Mouse (Mus musculus): Measurements from ENCODE around the gene Sec24c.
"Not testable (repeated sequence)": the region's sequence is repeated elsewhere in the genome, so short reads cannot be mapped to it uniquely, and the experiment has no call there.

The Sec24c gene

DNA sequence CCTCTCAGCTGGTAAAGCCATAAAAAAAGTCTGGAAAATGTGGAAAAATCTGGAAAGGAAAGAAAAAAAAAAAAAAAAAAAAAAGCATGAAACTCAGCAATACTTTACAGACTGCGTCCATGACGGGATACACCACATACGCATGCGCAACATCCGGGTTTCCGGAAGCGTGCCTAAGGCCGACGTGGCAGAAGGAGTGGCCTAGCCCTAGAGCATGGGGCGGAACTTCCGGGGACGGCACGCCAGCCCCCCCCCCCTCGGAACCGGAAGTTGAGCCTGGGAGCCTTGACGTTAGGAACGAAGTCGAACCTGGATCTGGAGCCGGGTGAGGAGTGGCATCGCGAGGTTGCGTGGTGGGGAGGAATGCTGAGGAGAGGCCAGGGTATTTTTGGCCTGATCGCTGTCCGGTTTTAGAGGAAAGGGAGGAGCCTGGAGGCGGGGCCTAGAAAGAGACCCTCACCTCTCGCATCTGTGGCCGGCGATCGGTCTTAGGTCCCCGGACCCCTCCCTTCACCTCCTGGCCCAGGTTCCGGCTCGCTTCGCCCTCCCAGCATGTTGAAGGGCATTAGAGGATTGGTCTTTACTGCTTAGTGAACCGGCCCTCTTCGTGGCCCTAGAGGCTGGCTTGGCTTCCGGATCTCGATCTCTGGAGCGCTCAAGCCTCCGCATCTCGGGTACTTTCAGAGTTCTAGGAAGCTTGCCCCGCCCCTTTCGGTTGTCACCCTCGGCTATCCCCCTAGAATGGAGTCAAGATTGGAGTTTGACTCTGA, at the start of gene Sec24c:
Sec24c (plus strand) TSS at position 245 of the 770 bp plus-strand sequence.
- DNase-seq: peak; percentile 97

DNA sequence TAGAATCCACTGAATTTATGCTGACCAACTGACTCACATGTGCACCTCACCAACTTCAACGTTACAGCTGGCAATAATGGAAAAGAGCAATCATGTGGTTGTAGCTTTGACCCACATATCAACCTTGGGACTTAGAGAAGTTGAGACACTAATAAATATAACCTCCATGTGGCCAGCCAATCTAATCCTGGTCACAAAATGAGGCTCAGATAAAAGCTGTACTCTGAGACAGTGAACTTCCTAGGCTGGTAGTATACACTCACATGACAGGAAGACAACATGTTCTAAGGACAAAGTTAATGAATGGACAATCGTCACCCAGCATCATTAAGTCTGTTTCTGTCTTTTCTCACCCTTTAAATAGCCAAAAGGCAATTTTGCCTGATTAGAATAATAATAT, 47.7 kb upstream of the Sec24c start:
- DNase-seq: no peak

DNA sequence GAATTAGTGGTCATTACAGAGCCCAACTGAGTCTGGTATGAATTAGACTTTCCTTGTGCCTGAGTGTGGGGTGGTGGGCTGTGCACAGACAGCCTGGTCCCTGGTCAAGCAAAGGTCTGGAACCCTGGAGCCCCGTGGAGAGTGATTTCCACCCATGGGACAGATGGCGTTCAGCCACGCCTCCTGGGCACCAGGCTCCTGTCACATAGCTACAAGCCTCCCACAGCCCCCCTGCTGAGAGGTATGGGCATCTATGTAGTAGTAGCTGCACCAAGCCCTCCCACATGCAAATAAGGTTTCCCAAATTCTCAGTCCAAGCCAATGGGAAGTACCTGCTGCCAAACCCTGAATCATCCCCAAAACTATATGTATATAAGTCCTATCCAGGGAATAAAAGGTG, 47.1 kb upstream of the Sec24c start:
- no peak for DNase-seq

DNA sequence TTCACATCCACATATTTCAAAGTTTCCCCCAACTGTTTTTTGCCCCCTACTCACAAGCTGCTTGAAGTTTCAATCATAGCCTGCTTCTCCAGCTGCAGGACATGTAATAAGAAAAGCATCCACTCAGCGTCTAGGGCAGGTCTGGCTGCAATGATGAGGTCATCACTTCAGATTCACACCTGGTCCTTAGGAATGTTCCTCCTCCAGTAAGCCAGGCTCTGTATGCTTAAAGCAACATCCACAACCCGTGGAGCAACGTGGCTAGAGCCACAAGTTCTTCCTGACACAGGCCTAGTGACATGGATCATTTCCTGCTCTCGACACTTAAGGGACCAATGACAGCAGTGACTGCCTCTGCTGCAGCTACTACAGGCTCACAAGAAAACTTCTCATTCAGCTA, 42.9 kb upstream of the Sec24c start:
- no peak for DNase-seq

DNA sequence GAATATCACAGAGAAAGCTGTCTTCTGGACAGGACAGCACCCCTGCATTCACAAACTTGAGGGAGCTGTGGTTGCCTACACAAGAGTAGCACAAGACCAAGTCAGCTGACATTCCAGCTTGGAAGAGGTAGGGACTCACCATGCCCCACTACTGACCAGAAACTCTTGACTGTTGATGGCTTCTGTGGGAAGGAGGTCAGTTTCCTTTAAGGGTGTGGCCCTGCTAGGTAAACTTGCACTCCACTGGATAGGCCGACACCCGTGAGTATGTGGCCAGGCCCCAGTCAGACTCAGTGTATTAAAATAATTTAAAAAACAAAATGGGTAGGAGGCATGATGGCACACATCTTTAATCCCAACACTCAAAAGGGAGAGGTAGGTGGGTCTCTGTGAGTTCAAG, 38.6 kb upstream of the Sec24c start:
- DNase-seq: no peak

DNA sequence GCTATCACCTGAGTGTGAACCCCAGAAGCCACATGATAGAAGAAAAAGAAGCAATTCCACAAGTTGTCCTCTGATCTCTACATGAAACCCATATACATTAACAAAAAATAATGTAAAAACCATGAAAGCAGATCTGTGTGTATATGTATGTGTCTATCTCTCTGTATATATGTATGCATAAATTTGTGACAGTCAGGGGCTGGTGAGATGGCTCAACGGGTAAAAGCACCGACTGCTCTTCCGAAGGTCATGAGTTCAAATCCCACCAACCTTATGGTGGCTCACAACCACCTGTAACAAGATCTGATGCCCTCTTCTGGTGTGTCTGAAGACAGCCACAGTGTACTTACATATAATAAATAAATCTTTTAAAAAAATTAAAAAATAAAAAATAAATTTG, 37.1 kb upstream of the Sec24c start:
- DNase-seq: not testable (repeated sequence)

DNA sequence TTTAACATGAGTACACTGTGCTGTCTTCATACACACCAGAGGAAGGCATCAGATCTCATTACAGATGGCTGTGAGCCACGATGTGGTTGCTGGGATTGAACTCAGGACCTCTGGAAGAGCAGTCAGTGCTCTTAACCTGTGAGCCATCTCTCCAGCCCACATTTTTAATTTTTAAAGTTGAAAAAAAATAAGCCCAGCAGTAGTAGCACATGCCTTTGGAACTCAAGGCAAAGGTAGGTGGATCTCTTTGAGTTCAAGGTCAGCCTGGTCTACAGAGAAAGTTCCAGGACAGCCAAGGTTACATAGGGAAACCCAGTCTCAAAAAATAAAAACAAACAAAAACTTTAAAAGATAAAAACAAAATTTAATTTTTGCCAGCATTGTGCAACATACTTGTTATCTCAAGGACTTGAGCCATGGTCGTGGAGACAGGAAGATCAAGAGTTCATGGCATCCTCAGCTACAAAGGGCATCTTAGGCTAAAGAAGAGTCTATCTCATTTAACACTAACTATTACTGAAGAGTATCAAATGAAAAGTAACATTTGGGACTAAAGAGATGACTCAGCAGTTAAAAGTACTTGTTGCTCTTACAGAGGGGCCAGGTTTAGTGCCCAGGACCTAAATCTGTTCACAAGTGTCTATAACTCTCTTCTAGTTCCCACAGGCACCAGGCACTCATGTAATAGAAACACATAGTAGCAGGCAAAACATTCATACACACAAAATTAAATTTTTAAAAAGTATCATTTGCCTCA, 36.1 kb upstream of the Sec24c start:
- DNase-seq: no peak

DNA sequence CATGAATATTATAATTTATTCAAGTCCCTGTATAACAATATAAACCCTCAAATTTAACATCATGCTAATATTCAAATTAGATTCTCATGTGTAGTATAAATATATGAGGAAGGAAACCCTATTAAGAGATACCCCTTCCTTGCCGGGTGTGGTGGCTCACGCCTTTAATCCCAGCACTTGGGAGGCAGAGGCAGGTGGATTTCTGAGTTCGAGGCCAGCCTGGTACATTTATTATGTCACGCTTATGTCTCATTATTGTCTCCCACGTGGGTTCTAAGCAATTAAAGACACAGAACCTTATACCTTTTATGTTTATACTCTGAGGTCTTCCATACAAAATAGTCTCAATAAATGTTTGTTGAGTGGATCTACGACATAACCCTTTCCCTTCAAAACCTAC, 35.4 kb upstream of the Sec24c start:
- DNase-seq: no peak

DNA sequence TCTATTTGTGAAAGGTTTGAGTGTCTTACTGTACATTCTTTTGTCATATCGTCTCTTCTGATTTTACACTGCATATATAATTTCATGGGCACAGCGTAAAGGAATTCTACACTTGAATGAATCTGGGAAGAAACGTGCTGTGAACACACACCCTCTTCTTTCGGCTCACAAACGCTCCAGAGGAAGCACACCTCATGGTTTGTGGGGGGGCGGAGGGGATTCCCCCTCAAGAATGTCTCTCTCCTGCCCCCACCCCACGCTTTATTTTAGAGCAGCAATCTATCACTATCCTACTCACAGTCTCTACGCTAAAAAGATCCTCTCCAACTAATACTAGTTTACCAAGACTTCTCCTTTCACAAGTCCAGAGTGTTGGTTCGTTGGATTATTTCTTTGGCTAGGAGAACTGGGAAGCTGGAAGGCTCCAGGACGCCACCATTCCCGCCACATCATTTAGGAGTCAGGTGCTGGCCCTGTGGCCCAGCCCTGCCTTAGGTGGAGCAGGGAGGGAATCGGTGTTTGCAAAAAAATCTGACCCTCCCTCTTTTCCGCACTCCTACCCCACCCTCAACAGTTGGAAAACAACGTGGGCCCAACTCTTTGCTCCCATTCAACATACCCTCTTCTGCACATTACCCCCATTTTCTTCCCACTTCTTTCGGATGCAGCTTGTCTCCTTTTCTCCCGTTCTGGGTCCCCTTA, 34.0 kb upstream of the Sec24c start:
- DNase-seq: peak; percentile 71

DNA sequence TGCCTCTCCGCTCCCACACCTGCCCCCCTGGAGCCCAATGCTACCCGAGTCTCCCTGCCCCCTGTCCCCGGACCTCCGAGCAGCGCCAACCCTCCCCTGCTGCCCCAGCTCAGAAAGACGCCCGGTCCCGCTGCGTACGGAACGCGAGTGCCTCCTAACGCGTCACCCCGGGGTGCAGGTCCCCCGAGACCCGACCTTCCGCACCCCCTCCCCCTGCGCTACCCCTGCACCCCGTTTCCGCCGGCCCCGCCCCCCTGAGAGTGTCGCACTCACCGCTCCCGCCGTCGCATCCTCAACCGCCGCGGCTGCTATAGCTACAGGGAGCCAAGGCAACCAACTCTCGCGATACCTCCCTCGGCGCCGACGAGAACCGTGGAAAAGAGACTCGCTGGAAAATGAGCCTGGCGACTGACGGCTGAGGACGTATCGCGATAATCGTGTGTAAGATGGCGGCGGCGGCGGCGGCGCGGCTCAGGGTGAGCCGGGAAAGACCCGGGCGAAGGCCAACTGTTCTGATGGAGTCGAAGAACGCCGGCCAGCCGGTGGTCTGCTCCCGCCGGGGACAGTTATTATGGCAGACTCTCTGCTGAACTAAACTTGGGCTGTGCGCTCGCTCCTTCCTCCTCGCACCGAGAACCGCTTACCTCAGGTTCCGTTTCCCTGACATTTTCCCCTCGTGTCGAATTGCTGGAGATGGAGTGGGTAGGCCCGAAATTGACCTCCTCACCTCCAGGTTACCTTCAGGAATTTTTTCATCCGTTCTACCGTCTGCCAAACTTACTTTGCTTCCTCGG, 33.3 kb upstream of the Sec24c start, which contains the start of gene Usp54:
Usp54 (minus strand) TSS at position 420 of the 794 bp plus-strand sequence.
- peak; percentile 99 for DNase-seq

DNA sequence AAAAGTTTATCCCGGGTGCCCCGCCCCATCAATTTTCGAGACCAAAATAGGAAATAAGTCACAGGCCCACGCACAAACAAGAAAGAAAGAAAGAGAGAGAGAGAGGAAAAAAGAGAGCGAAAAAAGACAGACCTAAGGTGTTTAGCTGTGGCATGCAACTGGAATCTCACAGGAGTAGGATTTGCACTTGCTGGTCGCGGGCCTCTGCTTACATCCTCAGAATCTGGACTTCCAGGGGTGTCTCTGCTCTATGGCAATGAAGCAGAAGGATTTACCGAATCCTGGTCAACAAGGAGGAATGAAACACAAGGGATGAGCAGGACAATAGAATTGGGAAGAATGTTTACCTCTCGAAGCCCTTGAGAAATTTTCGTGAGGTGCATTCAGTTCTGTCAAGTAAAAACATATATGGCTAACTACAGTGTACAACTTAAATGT, 32.7 kb upstream of the Sec24c start:
- DNase-seq: no peak

DNA sequence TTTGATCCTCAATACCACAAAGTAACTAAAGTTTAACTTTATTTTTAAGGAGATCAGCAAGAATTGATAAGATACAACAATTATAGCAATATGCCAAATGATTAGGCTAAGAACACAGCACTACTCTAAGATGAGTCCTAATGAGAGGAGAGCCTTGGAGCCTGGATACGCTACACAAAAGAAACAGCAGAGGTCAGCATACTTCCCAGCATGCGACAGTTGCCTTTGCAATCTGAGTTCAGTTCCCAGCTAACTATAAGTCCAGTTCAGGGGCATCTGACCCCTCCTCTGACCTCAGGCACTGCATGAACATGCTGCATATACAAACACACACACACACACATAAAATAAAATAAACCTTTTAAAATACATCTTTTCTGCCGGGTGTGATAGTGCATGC, 28.6 kb upstream of the Sec24c start:
- no peak for DNase-seq

DNA sequence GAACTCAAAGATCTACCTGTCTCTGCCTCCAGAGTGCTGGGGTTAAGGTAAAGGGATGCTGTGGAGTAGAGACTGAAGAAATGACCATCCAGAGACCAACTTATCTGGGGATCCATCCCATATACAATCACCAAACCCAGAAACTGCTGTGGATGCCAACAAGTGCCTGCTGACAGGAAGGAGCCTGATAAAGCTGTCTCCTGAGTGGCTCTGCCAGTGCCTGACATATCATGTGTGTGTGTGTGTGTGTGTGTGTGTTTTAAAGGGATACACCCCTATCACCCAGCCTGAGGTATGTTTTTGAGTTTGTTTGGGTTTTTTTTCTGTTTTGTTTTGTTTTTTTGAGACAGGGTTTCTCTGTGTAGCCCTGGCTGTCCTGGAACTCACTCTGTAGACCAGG, 27.7 kb upstream of the Sec24c start:
- DNase-seq: no peak

DNA sequence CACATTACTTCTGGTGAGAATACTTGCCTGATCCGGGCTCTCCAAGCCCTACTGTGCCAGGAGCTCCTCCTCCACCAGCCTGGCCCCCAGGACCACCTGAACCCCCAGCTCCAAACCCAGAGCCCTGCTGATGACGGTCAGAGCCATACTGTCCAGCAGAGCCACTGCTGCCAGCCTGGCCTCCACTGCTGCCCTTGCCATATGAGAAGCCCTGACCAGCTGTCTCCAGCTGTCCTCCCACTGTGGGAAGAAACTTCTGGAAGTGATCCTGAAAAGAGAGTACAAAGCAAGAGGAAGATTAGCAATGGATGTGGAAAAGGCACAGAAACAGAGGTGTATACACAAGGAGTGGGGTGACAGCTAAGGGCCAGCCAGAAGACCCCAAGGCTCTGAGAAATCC, 23.1 kb upstream of the Sec24c start:
- DNase-seq: no peak

DNA sequence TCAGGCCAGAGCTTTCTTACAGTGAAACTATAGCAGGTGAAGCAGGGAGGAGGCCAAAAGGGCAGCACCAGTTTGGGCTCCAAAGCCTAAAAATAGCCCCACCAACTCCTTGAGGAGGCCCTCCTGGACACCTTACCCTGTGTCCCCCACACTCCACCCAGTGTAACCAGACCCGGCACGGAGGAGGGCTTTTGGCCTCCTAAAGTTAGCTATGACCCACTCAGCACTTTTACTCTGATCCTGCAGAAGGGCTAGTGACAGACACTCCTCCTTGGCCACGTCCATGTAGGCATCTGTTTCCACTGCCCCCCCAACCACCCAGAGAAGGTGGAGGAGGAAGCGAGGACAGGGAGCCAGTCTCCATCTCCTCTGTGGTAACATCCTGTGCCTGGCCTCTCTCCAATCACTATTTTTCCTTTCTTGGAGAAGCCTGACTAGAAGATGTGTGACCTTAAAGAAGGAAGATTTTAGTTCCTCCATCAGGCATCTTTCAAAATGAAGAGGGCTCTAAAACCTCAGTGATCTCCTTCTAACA, 22.3 kb upstream of the Sec24c start:
- no peak for DNase-seq

DNA sequence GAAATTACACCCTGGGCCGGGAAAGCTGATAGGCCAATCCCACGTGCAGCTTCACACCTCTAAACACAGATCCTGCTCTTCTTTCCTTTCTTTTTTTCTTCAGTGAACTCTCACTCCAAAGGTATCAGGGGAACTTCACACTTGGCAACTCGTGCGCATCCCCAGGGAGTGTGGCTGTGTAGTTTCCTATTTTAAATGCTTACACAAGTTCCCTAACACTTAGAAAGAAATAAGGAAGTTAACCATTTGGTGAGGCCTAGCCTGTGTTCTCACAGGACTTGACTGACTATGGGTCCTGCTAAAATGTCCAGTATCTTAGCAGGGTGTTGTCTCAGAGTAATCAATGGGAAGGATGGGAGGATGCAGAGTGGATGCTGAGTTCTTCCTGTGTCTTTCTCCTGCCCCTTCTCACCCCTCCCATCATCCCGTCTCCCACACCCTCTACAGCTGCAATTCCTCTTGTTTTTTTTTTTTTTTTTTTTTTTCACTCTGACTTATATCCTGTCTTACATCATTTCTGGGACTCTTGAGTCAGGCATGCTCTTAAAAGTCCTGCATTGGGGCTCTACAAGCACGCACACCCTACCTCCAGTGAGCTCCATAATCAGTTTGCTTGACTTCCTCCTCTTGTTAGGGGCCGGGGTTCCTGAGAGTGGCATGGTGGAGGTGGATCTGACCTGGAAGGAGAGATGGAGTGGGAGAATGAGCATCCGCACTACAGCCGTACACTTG, 19.3 kb upstream of the Sec24c start:
- DNase-seq: no peak

DNA sequence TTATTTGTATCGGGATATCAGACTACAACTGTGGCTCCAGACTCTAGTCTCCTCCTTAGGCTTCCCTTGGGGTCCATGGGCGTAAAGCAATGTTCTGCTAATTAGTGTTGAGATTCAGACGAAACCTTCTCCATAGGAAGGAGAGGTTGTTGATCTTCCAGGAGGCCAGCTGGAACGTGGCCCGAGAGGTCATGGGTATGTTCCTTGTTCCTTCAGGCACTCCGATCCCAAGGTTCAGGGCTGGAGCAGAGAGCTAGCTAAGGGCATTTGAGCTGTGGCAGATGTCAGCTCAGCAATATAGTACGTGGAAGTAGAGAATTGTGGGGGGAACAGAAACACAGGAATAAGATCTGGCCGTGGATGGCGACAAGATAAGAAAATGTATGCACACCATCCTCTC, 18.4 kb upstream of the Sec24c start:
- DNase-seq: no peak

DNA sequence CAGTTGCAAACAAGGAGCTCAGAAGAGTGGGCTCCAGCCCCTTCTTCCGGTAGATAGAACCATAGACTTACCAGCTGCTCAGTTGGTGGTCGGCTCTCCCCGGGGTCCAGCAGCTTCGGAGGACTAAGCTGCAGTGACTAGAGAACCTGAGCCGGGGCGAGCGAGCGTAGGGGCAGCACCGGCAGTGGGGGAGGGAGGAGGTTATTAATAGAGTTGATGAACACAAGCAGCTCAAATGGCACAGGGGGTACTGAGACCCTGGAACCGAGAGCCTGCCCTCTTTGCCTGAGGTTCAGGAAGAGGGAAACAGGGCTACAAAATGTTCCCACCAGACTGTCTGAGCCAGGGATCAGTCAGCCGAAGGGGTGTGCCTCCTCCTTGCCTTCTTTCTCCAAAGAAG, 17.7 kb upstream of the Sec24c start, which contains the start of gene Myoz1:
Myoz1 (minus strand) TSS at position 180 of the 400 bp plus-strand sequence.
- no peak for DNase-seq

DNA sequence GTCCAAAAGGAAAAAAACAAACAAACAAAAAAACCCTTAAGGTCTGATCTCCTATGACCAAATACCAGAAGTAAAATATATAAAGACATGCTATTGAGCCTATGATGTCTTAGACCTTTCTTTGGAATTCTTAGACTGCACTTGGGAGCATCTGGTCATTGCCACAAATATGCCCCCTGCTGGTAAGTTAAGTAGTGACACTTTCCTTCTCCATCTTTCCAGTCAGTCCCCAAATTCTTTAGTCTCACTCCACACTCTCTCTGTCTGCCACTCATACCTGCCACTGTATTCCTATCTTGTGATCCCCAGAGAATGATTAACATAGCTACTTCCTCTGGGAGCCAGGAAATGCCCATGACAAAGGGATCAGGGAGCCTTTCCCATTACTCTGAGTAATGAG, 15.8 kb upstream of the Sec24c start:
- DNase-seq: peak; percentile 15

DNA sequence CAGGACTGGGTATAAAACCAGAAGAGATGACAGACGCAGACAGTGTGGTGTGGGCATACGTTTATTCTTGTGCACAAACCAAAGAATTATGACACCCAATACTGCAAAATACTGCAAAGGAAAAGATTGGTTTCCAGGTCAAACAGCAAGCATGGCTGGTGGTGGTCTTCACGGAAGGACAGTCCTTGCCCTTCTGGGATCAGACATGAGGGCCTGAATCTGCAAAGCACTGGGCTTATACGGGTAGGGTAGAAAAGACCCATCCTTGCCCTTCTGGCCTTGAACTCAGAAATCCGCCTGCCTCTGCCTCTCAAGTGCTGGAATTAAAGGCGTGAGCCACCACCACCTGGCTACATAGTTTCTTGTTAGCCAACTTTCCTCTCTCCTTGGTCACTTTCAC, 15.2 kb upstream of the Sec24c start:
- DNase-seq: no peak

DNA sequence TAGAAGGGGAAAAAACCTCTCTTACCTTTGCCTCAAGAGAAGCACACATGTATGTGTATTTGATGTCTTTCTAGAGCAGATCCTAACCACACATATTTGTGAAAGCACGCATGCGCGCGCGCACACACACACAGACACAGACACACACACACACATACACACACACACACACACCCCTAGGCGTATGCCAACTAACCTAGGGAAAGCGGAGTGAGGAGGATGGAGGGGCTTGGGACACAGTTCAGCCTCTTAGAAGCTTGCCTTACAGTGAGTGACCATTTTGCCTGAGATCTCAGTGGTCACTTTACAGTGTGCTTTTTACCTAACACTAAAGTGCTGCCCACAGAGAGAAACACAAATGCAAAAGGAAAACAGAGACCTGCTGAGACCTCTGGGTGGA, 14.4 kb upstream of the Sec24c start:
- DNase-seq: no peak
